Mouse (Mus musculus): Measurements from ENCODE around the gene Smg5.
"Not testable (repeated sequence)": the region's sequence is repeated elsewhere in the genome, so short reads cannot be mapped to it uniquely, and the experiment has no call there.

GRCm38 (mm10) chr3:88372643-88373042 is 36.6 kb downstream of the Smg5 start, which contains the start of gene Bglap3:
- TF ChIP-seq CTCF (IDR thresholded peaks at IDR 0.05; ENCODE audit: low read depth, low read length); POLR2A (IDR thresholded peaks at IDR 0.05; ENCODE audit: insufficient read depth, low read length); EP300 (IDR thresholded peaks at IDR 0.05; ENCODE audit: insufficient read depth, low read depth, low read length): not testable (repeated sequence)

Data from ES-Bruce4 (cell line).